In the genomic region with DNA sequence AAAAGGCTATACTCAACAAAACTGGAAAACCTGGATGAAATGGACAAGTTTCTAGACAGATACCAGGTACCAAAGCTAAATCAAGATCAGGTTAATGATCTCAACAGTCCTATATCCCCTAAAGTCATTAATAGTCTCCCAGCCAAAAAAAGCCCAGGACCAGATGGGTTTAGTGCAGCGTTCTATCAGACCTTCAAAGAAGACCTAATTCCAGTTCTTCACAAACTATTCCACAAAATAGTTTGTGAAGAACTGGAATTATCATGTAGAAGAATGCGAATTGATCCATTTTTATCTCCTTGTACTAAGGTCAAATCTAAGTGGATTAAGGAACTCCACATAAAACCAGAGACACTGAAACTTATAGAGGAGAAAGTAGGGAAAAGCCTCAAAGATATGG, we compare ENCODE assay signal across 2 mouse cellular contexts. TPM values are rescaled to one million over a fixed set of nuclear protein-coding genes. Genes with fewer than 3 reads are reported as not detected.
"Had no signal": no experiment of that assay in that cellular context is flagged by ENCODE, and none has a peak within 500 bp of the region (broad histone marks: within the 10 kb centered on the region; RNA-seq: fewer than 3 reads in every experiment).

No protein-coding gene starts in this region.

RNA-seq across cellular contexts. Expression of a gene that starts 23.0 kb away (rescaled TPM):
- polyA plus RNA-seq: erythroblast, embryonic 14.5 days; heart, adult 2 months had no signal
